Mouse (Mus musculus): Measurements from ENCODE around the gene Impg2. TPM values are rescaled to one million over a fixed set of nuclear protein-coding genes. Genes with fewer than 3 reads are reported as not detected.

Gene Impg2
- polyA plus RNA-seq, 1 experiment, result 0.06 TPM

GRCm38 (mm10) chr16:56298248-56298647 is 94.1 kb downstream of the Impg2 start:
- Histone ChIP-seq H3K4me3 (ENCODE audit: low read depth, low read length) (no peak overlapping the region), H3K27ac (ENCODE audit: insufficient read depth, low read depth, low read length) (no peak overlapping the region), H3K4me1 (ENCODE audit: control insufficient read depth, insufficient read depth, insufficient read length, low read length) (no peaks in the 10 kb centered on the region), H3K36me3 (ENCODE audit: control insufficient read depth, insufficient read depth, low read length) (no peaks in the 10 kb centered on the region), H3K27me3 (ENCODE audit: control insufficient read depth, insufficient read depth, low read length) (no peaks in the 10 kb centered on the region)
- TF ChIP-seq CTCF (IDR thresholded peaks at IDR 0.05; ENCODE audit: extremely low read depth, insufficient read length, insufficient replicate concordance, low read depth, low read length) (no peak), POLR2A (IDR thresholded peaks at IDR 0.05; ENCODE audit: low read depth, low read length) (no peak)
- 84% methylated on average over 6 of the region's 6 CpGs for WGBS

GRCm38 (mm10) chr16:56298836-56299235 is 94.7 kb downstream of the Impg2 start:
- H3K4me1 ChIP-seq (ENCODE audit: control insufficient read depth, insufficient read depth, insufficient read length, low read length), result no peaks in the 10 kb centered on the region
- H3K36me3 ChIP-seq (ENCODE audit: control insufficient read depth, insufficient read depth, low read length), result no peaks in the 10 kb centered on the region
- H3K27ac ChIP-seq (ENCODE audit: insufficient read depth, low read depth, low read length), result no peak overlapping the region
- H3K4me3 ChIP-seq (ENCODE audit: low read depth, low read length), result no peak overlapping the region
- WGBS, result 82% methylated on average over 2 of the region's 2 CpGs
- TF ChIP-seq POLR2A (IDR thresholded peaks at IDR 0.05; ENCODE audit: low read depth, low read length) (no peak), CTCF (IDR thresholded peaks at IDR 0.05; ENCODE audit: extremely low read depth, insufficient read length, insufficient replicate concordance, low read depth, low read length) (no peak)
- H3K27me3 ChIP-seq (ENCODE audit: control insufficient read depth, insufficient read depth, low read length), result no peaks in the 10 kb centered on the region

- 79% methylated on average over 4 of the region's 4 CpGs for WGBS
These were observed 98.9 kb downstream of the Impg2 start for GRCm38 (mm10) chr16:56302996-56303395.

GRCm38 (mm10) chr16:56304167-56304566 is 100.1 kb downstream of the Impg2 start:
- Histone ChIP-seq H3K27ac (ENCODE audit: insufficient read depth, low read depth, low read length) (no peak overlapping the region), H3K4me1 (ENCODE audit: control insufficient read depth, insufficient read depth, insufficient read length, low read length) (no peaks in the 10 kb centered on the region), H3K27me3 (ENCODE audit: control insufficient read depth, insufficient read depth, low read length) (no peaks in the 10 kb centered on the region), H3K4me3 (ENCODE audit: low read depth, low read length) (no peak overlapping the region), H3K36me3 (ENCODE audit: control insufficient read depth, insufficient read depth, low read length) (no peaks in the 10 kb centered on the region)
- 79% methylated on average over 4 of the region's 4 CpGs for WGBS
- TF ChIP-seq POLR2A (IDR thresholded peaks at IDR 0.05; ENCODE audit: low read depth, low read length), result no peak

More at GRCm38 (mm10) chr16:56302996-56303395, 98.9 kb downstream of the Impg2 start:
- H3K4me1 ChIP-seq (ENCODE audit: control insufficient read depth, insufficient read depth, insufficient read length, low read length), result no peaks in the 10 kb centered on the region
- H3K4me3 ChIP-seq (ENCODE audit: low read depth, low read length), result no peak overlapping the region
- no peaks in the 10 kb centered on the region for H3K27me3 ChIP-seq (ENCODE audit: control insufficient read depth, insufficient read depth, low read length)
- no peak overlapping the region for H3K27ac ChIP-seq (ENCODE audit: insufficient read depth, low read depth, low read length)
- TF ChIP-seq CTCF (IDR thresholded peaks at IDR 0.05; ENCODE audit: extremely low read depth, insufficient read length, insufficient replicate concordance, low read depth, low read length) (no peak), POLR2A (IDR thresholded peaks at IDR 0.05; ENCODE audit: low read depth, low read length) (no peak)
- no peaks in the 10 kb centered on the region for H3K36me3 ChIP-seq (ENCODE audit: control insufficient read depth, insufficient read depth, low read length)

GRCm38 (mm10) chr16:56307575-56307974 is 103.5 kb downstream of the Impg2 start:
- Histone ChIP-seq H3K27me3 (ENCODE audit: control insufficient read depth, insufficient read depth, low read length) (no peaks in the 10 kb centered on the region), H3K27ac (ENCODE audit: insufficient read depth, low read depth, low read length) (no peak overlapping the region), H3K4me3 (ENCODE audit: low read depth, low read length) (no peak overlapping the region), H3K4me1 (ENCODE audit: control insufficient read depth, insufficient read depth, insufficient read length, low read length) (no peaks in the 10 kb centered on the region), H3K36me3 (ENCODE audit: control insufficient read depth, insufficient read depth, low read length) (no peaks in the 10 kb centered on the region)
- TF ChIP-seq CTCF (IDR thresholded peaks at IDR 0.05; ENCODE audit: extremely low read depth, insufficient read length, insufficient replicate concordance, low read depth, low read length), result no peak
- 91% methylated on average over 4 of the region's 4 CpGs for WGBS

- H3K27me3 ChIP-seq (ENCODE audit: control insufficient read depth, insufficient read depth, low read length), result no peaks in the 10 kb centered on the region
- H3K4me3 ChIP-seq (ENCODE audit: low read depth, low read length), result no peak overlapping the region
- no peak overlapping the region for H3K27ac ChIP-seq (ENCODE audit: insufficient read depth, low read depth, low read length)
- TF ChIP-seq CTCF (IDR thresholded peaks at IDR 0.05; ENCODE audit: extremely low read depth, insufficient read length, insufficient replicate concordance, low read depth, low read length) (no peak), POLR2A (IDR thresholded peaks at IDR 0.05; ENCODE audit: low read depth, low read length) (no peak)
- no peaks in the 10 kb centered on the region for H3K36me3 ChIP-seq (ENCODE audit: control insufficient read depth, insufficient read depth, low read length)
- no peaks in the 10 kb centered on the region for H3K4me1 ChIP-seq (ENCODE audit: control insufficient read depth, insufficient read depth, insufficient read length, low read length)
These were observed 107.2 kb downstream of the Impg2 start for GRCm38 (mm10) chr16:56311291-56311690.

Other genes with a start within 250 kb of the Impg2 start
- 14.5 and 40.5 TPM in 2 replicates for gene Rpl24, start 238.0 kb upstream of the Impg2 start, polyA plus RNA-seq (2012; rRNA removed)
- gene Zbtb11, start 230.4 kb upstream of the Impg2 start, polyA plus RNA-seq (2012; rRNA removed), result 1.6 and 2.4 TPM in 2 replicates
- 1.1 and 2.9 TPM in 2 replicates for gene Pcnp, start 174.6 kb upstream of the Impg2 start, polyA plus RNA-seq (2012; rRNA removed)
- gene Trmt10c, start 166.5 kb upstream of the Impg2 start, polyA plus RNA-seq (2012; rRNA removed), result 1.6 and 1.7 TPM in 2 replicates
- 0.32 and 0.72 TPM in 2 replicates for gene Senp7, start 156.0 kb upstream of the Impg2 start, polyA plus RNA-seq (2012; rRNA removed)

All from small intestine, adult 2 months (tissue).